Mouse (Mus musculus): ENCODE data around the gene Scn1b. TPM values are rescaled to one million over a fixed set of nuclear protein-coding genes. Genes with fewer than 3 reads are reported as not detected.

The Scn1b gene
- total and polyA plus RNA-seq, 3 experiments, result 0.30 TPM; not detected in 2

- dilution Hi-C loops (cut with MboI; ENCODE audit: extremely low pct_ligation_motif_present, extremely low pct_unique_long_range_greater_than_20kb, low sequenced_read_pairs), result no loop called here
- Histone ChIP-seq H3K27me3 (replicated peaks) (peaks cover 25% of the 10 kb centered on the region), H3K79me2 (replicated peaks; ENCODE audit: control insufficient read depth, extremely low read depth, insufficient read depth, poor library complexity, severe bottlenecking) (no peaks in the 10 kb centered on the region), H3K4me3 (replicated peaks in 1 of 3; ENCODE audit: low read depth in 2 of 3, low read length in 2 of 3, poor library complexity in 1 of 3) (no peak overlapping the region), H3K36me3 (replicated peaks in 1 of 2; ENCODE audit: control insufficient read depth in 1 of 2, insufficient read depth in 1 of 2, low read length in 1 of 2) (no peaks in the 10 kb centered on the region), H3K9ac (ENCODE audit: insufficient read depth, low read depth) (no peak overlapping the region), H3K27ac (ENCODE audit: insufficient read depth, low read depth) (no peak overlapping the region), H3K9me3 (replicated peaks; ENCODE audit: low read length) (peaks cover 8% of the 10 kb centered on the region), H3K4me1 (ENCODE audit: control insufficient read depth in 1 of 2, insufficient read depth in 2 of 2) (no peaks in the 10 kb centered on the region), H3K4me2 (ENCODE audit: insufficient read depth, low read depth, poor library complexity, severe bottlenecking) (no peak overlapping the region)
- no peak for DNase-seq (ENCODE audit: extremely low read depth)
- in situ Hi-C loops (cut with MboI; ENCODE audit: low pct_ligation_motif_present, low pct_unique_long_range_greater_than_20kb, low sequenced_read_pairs), result no loop called here
- TF ChIP-seq MEF2A (IDR thresholded peaks at IDR 0.05; ENCODE audit: borderline replicate concordance, low read depth, low read length) (no peak), GABPA (IDR thresholded peaks at IDR 0.05; ENCODE audit: insufficient replicate concordance, low read depth, low read length) (no peak), CHD2 (IDR thresholded peaks at IDR 0.05; ENCODE audit: low read length) (no peak), PAX5 (IDR thresholded peaks at IDR 0.05; ENCODE audit: low read length) (no peak), MAZ (IDR thresholded peaks at IDR 0.05; ENCODE audit: low read depth, low read length) (no peak), ELF1 (IDR thresholded peaks at IDR 0.05; ENCODE audit: low read depth, low read length) (no peak), HCFC1 (IDR thresholded peaks at IDR 0.05; ENCODE audit: low read depth, low read length) (no peak), MAX (IDR thresholded peaks at IDR 0.05; ENCODE audit: low read length) (no peak), JUND (conservative IDR thresholded peaks at IDR 0.05; ENCODE audit: low read depth, low read length) (no peak), NRF1 (IDR thresholded peaks at IDR 0.05; ENCODE audit: low read depth, low read length) (no peak), POLR2A (IDR thresholded peaks at IDR 0.05; ENCODE audit: low read depth, low read length) (no peak)
Measured at GRCm38 (mm10) chr7:31077470-31077869, 49.3 kb downstream of the Scn1b start.

DNA sequence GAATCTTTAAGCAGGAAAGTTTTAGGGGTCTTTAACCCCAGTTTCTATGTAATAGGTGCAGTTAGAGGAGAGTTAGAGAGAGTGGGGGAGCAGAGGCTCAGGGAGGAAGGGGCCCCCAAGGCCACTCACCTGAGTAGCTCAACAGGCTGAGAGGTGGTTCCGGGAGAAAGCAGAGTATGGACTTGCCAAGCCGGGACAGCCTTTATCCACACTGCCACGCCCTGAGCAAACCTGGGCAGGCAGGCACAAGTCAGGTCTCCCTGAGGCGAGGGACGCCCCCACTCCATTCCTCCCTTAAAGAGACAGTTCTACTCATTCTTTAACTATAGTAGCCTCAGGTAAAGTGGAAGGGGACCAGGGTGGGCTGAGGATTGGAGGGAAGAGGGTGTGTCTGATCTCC lies 50.3 kb downstream of the Scn1b start, which contains the start of gene Fxyd3:
Gene Fxyd3, minus strand, starts transcription at position 213 of the 400 bp plus-strand sequence.
- in situ Hi-C loops (cut with MboI; ENCODE audit: low pct_ligation_motif_present, low pct_unique_long_range_greater_than_20kb, low sequenced_read_pairs), result no loop called here

GRCm38 (mm10) chr7:31074713-31075069 lies 52.1 kb downstream of the Scn1b start:
- TF ChIP-seq IRF4 (IDR thresholded peaks at IDR 0.05; ENCODE audit: low read depth, low read length), result no peak
- TF ChIP-seq UBTF (IDR thresholded peaks at IDR 0.05; ENCODE audit: low read depth, low read length), result no peak
- no peak for TF ChIP-seq GABPA (IDR thresholded peaks at IDR 0.05; ENCODE audit: insufficient replicate concordance, low read depth, low read length)
- TF ChIP-seq NRF1 (IDR thresholded peaks at IDR 0.05; ENCODE audit: low read depth, low read length), result no peak
- no peak for TF ChIP-seq POLR2A (IDR thresholded peaks at IDR 0.05; ENCODE audit: low read depth, low read length)
- no peak for TF ChIP-seq CHD2 (IDR thresholded peaks at IDR 0.05; ENCODE audit: low read length)
- TF ChIP-seq TCF12 (IDR thresholded peaks at IDR 0.05; ENCODE audit: low read depth, low read length), result no peak
- no peak for TF ChIP-seq CTCF (conservative IDR thresholded peaks at IDR 0.05 in 1 of 2, IDR thresholded peaks at IDR 0.05 in 1 of 2; ENCODE audit: low read depth in 2 of 2, low read length in 2 of 2)
- no peak for TF ChIP-seq JUN (IDR thresholded peaks at IDR 0.05; ENCODE audit: insufficient read depth, low read depth, low read length)
- Histone ChIP-seq H3K27ac (ENCODE audit: insufficient read depth, low read depth) (no peak overlapping the region), H3K4me2 (ENCODE audit: insufficient read depth, low read depth, poor library complexity, severe bottlenecking) (no peak overlapping the region), H3K4me1 (ENCODE audit: control insufficient read depth in 1 of 2, insufficient read depth in 2 of 2) (no peaks in the 10 kb centered on the region), H3K9me3 (replicated peaks; ENCODE audit: low read length) (peaks cover 4% of the 10 kb centered on the region), H3K4me3 (replicated peaks in 1 of 3; ENCODE audit: low read depth in 2 of 3, low read length in 2 of 3, poor library complexity in 1 of 3) (no peak overlapping the region), H3K9ac (ENCODE audit: insufficient read depth, low read depth) (no peak overlapping the region), H3K79me2 (replicated peaks; ENCODE audit: control insufficient read depth, extremely low read depth, insufficient read depth, poor library complexity, severe bottlenecking) (no peaks in the 10 kb centered on the region), H3K36me3 (replicated peaks in 1 of 2; ENCODE audit: control insufficient read depth in 1 of 2, insufficient read depth in 1 of 2, low read length in 1 of 2) (no peaks in the 10 kb centered on the region), H3K27me3 (replicated peaks) (peaks cover 37% of the 10 kb centered on the region)
- DNase-seq (ENCODE audit: extremely low read depth), result no peak
- dilution Hi-C loops (cut with MboI; ENCODE audit: extremely low pct_ligation_motif_present, extremely low pct_unique_long_range_greater_than_20kb, low sequenced_read_pairs) (no loop called here), in situ Hi-C loops (cut with MboI; ENCODE audit: low pct_ligation_motif_present, low pct_unique_long_range_greater_than_20kb, low sequenced_read_pairs) (no loop called here)

More for the DNA sequence above, 50.3 kb downstream of the Scn1b start, which contains the start of gene Fxyd3:
- Histone ChIP-seq H3K27ac (ENCODE audit: insufficient read depth, low read depth) (no peak within 1 kb of the TSS), H3K36me3 (replicated peaks in 1 of 2; ENCODE audit: control insufficient read depth in 1 of 2, insufficient read depth in 1 of 2, low read length in 1 of 2) (no peaks in the 10 kb centered on the region), H3K9me3 (replicated peaks; ENCODE audit: low read length) (peaks cover 10% of the 10 kb centered on the region), H3K9ac (ENCODE audit: insufficient read depth, low read depth) (no peak within 1 kb of the TSS), H3K4me1 (ENCODE audit: control insufficient read depth in 1 of 2, insufficient read depth in 2 of 2) (no peaks in the 10 kb centered on the region), H3K4me2 (ENCODE audit: insufficient read depth, low read depth, poor library complexity, severe bottlenecking) (no peak within 1 kb of the TSS), H3K27me3 (replicated peaks) (peaks cover 31% of the 10 kb centered on the region), H3K79me2 (replicated peaks; ENCODE audit: control insufficient read depth, extremely low read depth, insufficient read depth, poor library complexity, severe bottlenecking) (no peaks in the 10 kb centered on the region), H3K4me3 (replicated peaks in 1 of 3; ENCODE audit: low read depth in 2 of 3, low read length in 2 of 3, poor library complexity in 1 of 3) (no peak within 1 kb of the TSS)
- TF ChIP-seq UBTF (IDR thresholded peaks at IDR 0.05; ENCODE audit: low read depth, low read length), result no peak
- dilution Hi-C loops (cut with MboI; ENCODE audit: extremely low pct_ligation_motif_present, extremely low pct_unique_long_range_greater_than_20kb, low sequenced_read_pairs), result no loop called here
- no peak for DNase-seq (ENCODE audit: extremely low read depth)
